Mouse (Mus musculus) intestine, embryonic 16.5 days (tissue): Measurements from ENCODE around the gene Adam22. TPM values are rescaled to one million over a fixed set of nuclear protein-coding genes. Genes with fewer than 3 reads are reported as not detected.
A peak's percentile ranks its signal among the peaks of the same experiment; 100 is the strongest.
"Not testable (repeated sequence)": the region's sequence is repeated elsewhere in the genome, so short reads cannot be mapped to it uniquely, and the experiment has no call there.

ENCODE experiments used
- ATAC-seq: fragments of 200-750 bp; cut with Nextera tagmentation; 2 replicates; pipeline ENCODE4 v1.8.0; 2017; ENCODE audit warnings: moderate TSS enrichment, moderate library complexity
- H3K27ac ChIP-seq: fragments of 300-500 bp; sonication (generic); 2 replicates; pipeline ENCODE4 v1.5.1; 2014; ENCODE audit warnings: mild to moderate bottlenecking, low read length
- H3K27me3 ChIP-seq: fragments of 300-500 bp; sonication (generic); replicated peaks from 2 replicates; pipeline ENCODE4 v1.6.1; 2014; ENCODE audit warnings: low read length, control low read depth, mixed read lengths; ENCODE audit not compliant: control insufficient read depth, insufficient read depth
- H3K36me3 ChIP-seq: fragments of 300-500 bp; sonication (generic); 2 replicates; pipeline ENCODE4 v1.6.1; 2014; ENCODE audit warnings: low read length, control low read depth; ENCODE audit not compliant: control insufficient read depth, insufficient read depth
- H3K4me1 ChIP-seq: fragments of 300-500 bp; sonication (generic); 2 replicates; pipeline ENCODE4 v1.6.1; 2014; ENCODE audit warnings: low read length, control low read depth, mixed read lengths; ENCODE audit not compliant: control insufficient read depth, insufficient read depth
- H3K4me2 ChIP-seq: fragments of 300-500 bp; sonication (generic); 2 replicates; pipeline ENCODE4 v1.6.1; 2014; ENCODE audit warnings: low read depth, low read length, control low read depth
- H3K4me3 ChIP-seq: fragments of 300-500 bp; sonication (generic); 2 replicates; pipeline ENCODE4 v1.5.1; 2014; ENCODE audit warnings: mild to moderate bottlenecking, low read length
- H3K9ac ChIP-seq: fragments of 300-500 bp; sonication (generic); 2 replicates; pipeline ENCODE4 v1.6.1; 2014; ENCODE audit warnings: low read depth, low read length
- H3K9me3 ChIP-seq: fragments of 300-500 bp; sonication (generic); 2 replicates; pipeline ENCODE4 v1.6.1; 2016; ENCODE audit warnings: low read length, control low read depth; ENCODE audit not compliant: control insufficient read depth
- WGBS: fragments of 180-500 bp; shearing (Covaris S2); extraction: QIAGEN DNeasy Blood & Tissue Kit; methylation state at CpG from one replicate; pipeline ENCODE4 v1.1.7; 2014; 5-methylcytosine and 5-hydroxymethylcytosine counted together
- microRNA-seq: library from miRNA; unstranded; fragments of <30 nt; microRNA quantifications from one replicate; pipeline ENCODE4, GENCODE M21; 2016
- polyA plus RNA-seq: library from polyadenylated mRNA; unstranded; fragments of >200 nt; fragmentation: Nextera tagmentation; extraction: Ambion mirVana; gene quantifications from 2 replicates; pipeline ENCODE4 v1.2.1, GENCODE M21; 2015

The Adam22 gene
- polyA plus RNA-seq, 1 experiment from 2014 or later = 2.8 TPM

DNA sequence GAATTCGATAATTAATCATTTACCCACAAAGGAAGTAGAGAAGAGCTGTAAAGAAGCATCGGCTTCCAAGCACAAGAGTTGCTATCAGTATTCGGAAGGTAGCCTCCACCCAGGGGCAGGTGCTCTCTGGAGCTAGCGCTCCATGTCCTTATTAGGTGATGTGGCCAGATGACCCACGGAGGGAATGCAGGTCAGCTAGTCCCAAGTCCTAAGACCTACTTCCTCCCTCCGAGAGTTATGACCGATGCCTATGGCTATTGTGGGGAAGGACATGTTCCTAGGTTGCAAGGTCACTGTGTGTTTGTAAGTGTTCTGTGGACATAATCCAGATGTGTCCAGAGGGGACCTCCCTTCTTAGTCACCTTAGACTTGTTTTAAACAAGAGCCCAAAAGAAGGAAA is 309.9 kb downstream of the Adam22 start:
- peaks cover 9% of the 10 kb centered on the region for H3K4me1 ChIP-seq
- H3K36me3 ChIP-seq = peaks cover 13% of the 10 kb centered on the region
- no peak overlapping the region for H3K27ac ChIP-seq
- H3K27me3 ChIP-seq = no peaks in the 10 kb centered on the region
- H3K4me3 ChIP-seq = no peak overlapping the region
- no peak overlapping the region for H3K4me2 ChIP-seq
- 72% methylated on average over 7 of the region's 7 CpGs for WGBS
- ATAC-seq = no peak
- H3K9me3 ChIP-seq = no peaks in the 10 kb centered on the region
- H3K9ac ChIP-seq = no peak overlapping the region

DNA sequence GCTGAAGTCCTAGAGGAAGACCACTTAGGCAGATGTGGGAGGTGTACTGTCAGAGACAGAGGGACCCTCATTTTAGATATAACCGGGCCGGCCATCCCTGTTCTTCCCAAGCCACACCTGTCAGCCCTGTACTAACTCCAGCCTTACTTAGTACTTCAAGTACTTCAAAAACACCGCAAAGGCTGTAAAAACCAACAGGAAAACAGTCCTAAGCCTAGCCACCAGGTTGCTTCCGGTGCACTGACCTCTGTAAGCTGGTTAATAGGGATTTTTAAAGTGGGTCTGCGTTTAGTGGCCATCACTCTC is 311.0 kb downstream of the Adam22 start:
- Histone ChIP-seq H3K9ac (peak overlapping the region; percentile 94), H3K36me3 (peaks cover 13% of the 10 kb centered on the region), H3K27ac (peak overlapping the region; percentile 90), H3K27me3 (no peaks in the 10 kb centered on the region), H3K4me2 (peak overlapping the region; percentile 76), H3K4me3 (peak overlapping the region; percentile 87), H3K9me3 (no peaks in the 10 kb centered on the region), H3K4me1 (peaks cover 9% of the 10 kb centered on the region)
- peak; percentile 27 for ATAC-seq
- 32% methylated on average over 5 of the region's 5 CpGs for WGBS

DNA sequence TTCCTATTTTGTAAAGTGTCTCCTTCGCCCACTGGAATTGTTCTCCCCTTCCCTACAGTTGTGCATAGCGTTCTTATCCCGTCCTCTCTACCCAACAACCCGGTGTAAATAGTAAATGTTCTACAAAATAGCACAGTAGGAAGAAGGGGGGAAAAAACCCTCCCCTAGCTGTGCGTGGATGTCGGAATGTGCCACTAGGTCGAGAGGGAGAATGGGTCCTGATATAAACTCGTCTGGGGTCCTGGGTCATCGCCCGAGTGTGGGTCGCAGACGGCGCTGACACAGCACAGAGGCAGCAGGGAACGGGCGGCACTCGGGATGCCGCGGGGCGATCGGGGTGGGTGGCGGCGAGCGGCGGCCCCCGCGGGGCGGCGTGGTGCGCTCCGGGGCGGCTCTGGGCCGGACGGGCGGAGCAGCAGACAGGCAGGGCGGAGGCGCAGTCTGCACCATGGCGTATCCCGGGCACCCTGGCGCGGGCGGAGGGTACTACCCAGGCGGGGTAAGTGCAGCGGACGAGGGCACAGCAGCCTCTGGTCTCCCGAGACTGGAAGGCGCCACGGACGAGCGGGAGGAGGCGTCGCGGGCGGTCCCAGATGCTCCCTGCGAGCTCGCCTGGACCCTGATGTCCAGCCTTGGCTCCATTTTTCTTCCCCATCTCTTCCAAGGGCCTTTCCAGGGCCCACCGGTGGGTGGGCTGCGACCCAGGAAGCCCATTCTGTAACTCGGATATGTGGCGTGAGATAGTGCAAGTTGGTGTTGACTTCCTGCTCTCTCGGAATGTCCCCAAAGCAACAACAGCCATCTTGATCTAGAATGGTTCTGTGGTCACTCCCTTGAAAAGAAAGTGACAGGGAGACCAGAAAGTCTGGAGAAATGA is 311.6 kb downstream of the Adam22 start:
- H3K27ac ChIP-seq = peak overlapping the region; percentile 90
- no peaks in the 10 kb centered on the region for H3K9me3 ChIP-seq
- WGBS = under 1% methylated on average over 60 of the region's 60 CpGs
- H3K36me3 ChIP-seq = peaks cover 11% of the 10 kb centered on the region
- peak overlapping the region; percentile 76 for H3K4me2 ChIP-seq
- H3K4me1 ChIP-seq = peaks cover 9% of the 10 kb centered on the region
- H3K4me3 ChIP-seq = peak overlapping the region; percentile 87
- H3K9ac ChIP-seq = peak overlapping the region; percentile 94
- peak; percentile 98 for ATAC-seq
- no peaks in the 10 kb centered on the region for H3K27me3 ChIP-seq

DNA sequence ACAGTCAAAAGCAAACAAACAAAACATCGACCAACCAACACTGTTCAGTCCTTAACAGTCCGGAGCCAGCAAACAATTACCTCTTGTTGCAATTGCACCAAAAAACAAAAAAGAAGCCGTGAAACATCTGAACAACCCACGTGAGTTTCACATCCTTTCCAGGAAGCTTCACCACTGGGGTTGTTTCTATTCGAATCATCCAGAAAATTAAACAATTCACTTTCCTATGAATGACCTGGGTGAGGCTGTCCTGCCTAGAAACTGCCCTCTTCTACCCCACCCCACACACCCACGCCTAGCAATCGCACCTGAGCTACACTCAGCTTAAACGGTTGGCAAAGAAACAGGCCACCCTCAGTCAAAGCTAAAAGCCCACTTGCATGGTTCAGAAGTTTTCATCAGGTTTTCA is 312.2 kb downstream of the Adam22 start:
- H3K27ac ChIP-seq = peak overlapping the region; percentile 90
- H3K36me3 ChIP-seq = peaks cover 7% of the 10 kb centered on the region
- no peaks in the 10 kb centered on the region for H3K9me3 ChIP-seq
- whole genome bisulfite sequencing = 19% methylated on average over 8 of the region's 8 CpGs
- peak overlapping the region; percentile 87 for H3K4me3 ChIP-seq
- H3K4me2 ChIP-seq = peak overlapping the region; percentile 76
- peaks cover 9% of the 10 kb centered on the region for H3K4me1 ChIP-seq
- H3K9ac ChIP-seq = peak overlapping the region; percentile 94
- peak; percentile 46 for ATAC-seq
- no peaks in the 10 kb centered on the region for H3K27me3 ChIP-seq

DNA sequence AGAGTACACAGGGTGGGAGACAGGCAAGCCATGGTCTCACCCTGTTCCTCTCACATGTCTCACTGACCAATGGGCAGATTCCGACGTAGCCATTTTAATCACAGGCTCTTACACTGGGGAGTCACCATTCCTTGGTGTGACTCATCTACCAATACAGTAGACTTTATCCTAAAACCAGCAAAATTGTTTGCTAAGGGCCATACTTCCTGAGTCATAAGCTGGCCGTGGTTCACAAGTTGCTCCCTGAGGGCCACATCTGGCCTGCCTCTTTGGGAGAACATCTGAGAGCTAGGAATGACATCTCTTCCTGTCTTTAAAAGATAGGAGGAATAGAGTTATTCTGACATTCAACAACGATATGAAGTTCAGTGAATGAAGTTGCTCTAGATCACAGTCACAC is 314.1 kb downstream of the Adam22 start:
- no peak for ATAC-seq
- no peak overlapping the region for H3K9ac ChIP-seq
- H3K4me3 ChIP-seq = no peak overlapping the region
- no peak overlapping the region for H3K4me2 ChIP-seq
- no peaks in the 10 kb centered on the region for H3K36me3 ChIP-seq
- no peaks in the 10 kb centered on the region for H3K27me3 ChIP-seq
- H3K9me3 ChIP-seq = no peaks in the 10 kb centered on the region
- 88% methylated on average over 4 of the region's 4 CpGs for WGBS
- no peak overlapping the region for H3K27ac ChIP-seq
- H3K4me1 ChIP-seq = peaks cover 9% of the 10 kb centered on the region

DNA sequence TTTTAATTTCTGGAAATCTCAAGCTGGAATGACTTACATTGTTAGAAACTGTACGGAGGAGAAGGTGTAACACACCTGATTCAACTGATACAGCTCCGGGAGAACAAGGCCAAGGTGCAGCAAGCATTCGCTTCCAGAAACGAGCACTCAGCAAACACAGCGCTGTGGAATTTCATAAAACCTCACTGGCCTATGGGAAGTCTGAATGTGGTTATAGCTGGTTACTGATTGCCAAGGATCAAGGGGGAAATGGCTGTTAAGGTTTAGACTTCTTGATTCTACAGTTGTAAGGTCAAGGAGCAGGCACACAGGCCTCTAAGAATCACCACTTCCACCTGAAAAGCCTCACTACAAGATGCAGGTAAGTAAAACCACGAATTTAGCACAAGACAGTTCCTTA is 322.1 kb downstream of the Adam22 start, which contains the start of gene Sri:
TSS of gene Sri (plus strand) at position 224 of the 400 bp plus-strand sequence.
- no peaks in the 10 kb centered on the region for H3K27me3 ChIP-seq
- H3K36me3 ChIP-seq = no peaks in the 10 kb centered on the region
- no peak within 1 kb of the TSS for H3K9ac ChIP-seq
- peak within 1 kb of the TSS; percentile 21; the same call in 1 of the 2 replicates for H3K4me3 ChIP-seq
- 56% methylated on average over 6 of the region's 6 CpGs for WGBS
- 0 out of 2 replicates have a peak, but pooled peaks cover 2% of the 10 kb centered on the region for H3K4me1 ChIP-seq
- peak within 1 kb of the TSS; percentile 61 for H3K27ac ChIP-seq
- peak; percentile 98 for ATAC-seq
- H3K4me2 ChIP-seq = peak within 1 kb of the TSS; percentile 39
- no peaks in the 10 kb centered on the region for H3K9me3 ChIP-seq

DNA sequence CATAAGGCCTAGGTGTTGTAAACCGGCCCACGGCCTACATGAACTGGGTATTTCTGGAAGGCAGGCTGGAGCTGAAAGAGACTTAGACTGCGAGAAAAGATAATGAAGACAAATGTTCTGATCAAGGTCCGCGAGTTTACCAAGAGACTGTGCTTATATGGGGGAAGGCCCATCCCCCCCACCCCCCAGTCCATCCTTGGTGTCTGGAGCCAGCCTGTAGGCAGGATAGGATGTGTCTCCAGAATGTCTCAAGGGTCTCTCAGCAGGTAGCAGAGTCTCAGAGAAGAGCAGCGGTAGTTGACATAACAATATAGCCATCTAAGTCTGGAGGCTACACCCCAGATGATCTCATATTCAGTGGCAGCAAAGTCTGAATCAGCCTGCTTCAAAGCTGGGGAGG is 333.4 kb downstream of the Adam22 start:
- H3K9ac ChIP-seq, H3K36me3 ChIP-seq, H3K4me1 ChIP-seq, H3K9me3 ChIP-seq, H3K4me3 ChIP-seq, H3K27me3 ChIP-seq, H3K4me2 ChIP-seq, H3K27ac ChIP-seq, ATAC-seq: not testable (repeated sequence)
- 90% methylated on average over 6 of the region's 6 CpGs for WGBS

Small RNA genes lying within 50 kb of the gene (microRNA-seq; reads per million reads assigned to microRNA genes)
- gene Gm24196 = not detected

Other genes with a start within 250 kb of the Adam22 start
- 25.3 and 27.3 TPM in 2 replicates for gene Dbf4, start 54.6 kb upstream of the Adam22 start, polyA plus RNA-seq
- 8.2 and 8.4 TPM in 2 replicates for gene Slc25a40, start 54.7 kb upstream of the Adam22 start, polyA plus RNA-seq